Mouse (Mus musculus): ENCODE results near the gene Pax5. TPM values are rescaled to one million over a fixed set of nuclear protein-coding genes. Genes with fewer than 3 reads are reported as not detected.
A peak's percentile ranks its signal among the peaks of the same experiment; 100 is the strongest.
"Not testable (repeated sequence)": the region's sequence is repeated elsewhere in the genome, so short reads cannot be mapped to it uniquely, and the experiment has no call there.

The Pax5 gene
- polyA plus RNA-seq (2015; fragmentation: Nextera tagmentation; extraction: Ambion mirVana), result 0.02 TPM in 1 of 2 replicates, not detected in the other

- H3K4me2 ChIP-seq (ENCODE audit: low read depth, low read length), result no peak within 1 kb of the TSS
- WGBS, result 28% methylated on average over 16 of the region's 16 CpGs
Observed at GRCm38 (mm10) chr4:44709740-44710700, at the start of gene Pax5. Gene Pax5 (minus strand): TSS chr4:44710487.

GRCm38 (mm10) chr4:44757131-44757530 lies 46.8 kb upstream of the Pax5 start:
- 8% methylated on average over 10 of the region's 10 CpGs for WGBS
- not testable (repeated sequence) for H3K4me1 ChIP-seq (ENCODE audit: control insufficient read depth, insufficient read depth, low read length); ATAC-seq

More at GRCm38 (mm10) chr4:44709740-44710700, at the start of gene Pax5:
- Histone ChIP-seq H3K27me3 (replicated peaks; ENCODE audit: control insufficient read depth, insufficient read depth, low read length) (peaks cover 80% of the 10 kb centered on the region), H3K27ac (ENCODE audit: low read length) (no peak within 1 kb of the TSS), H3K36me3 (ENCODE audit: control insufficient read depth, insufficient read depth, low read length) (no peaks in the 10 kb centered on the region), H3K9ac (ENCODE audit: low read depth, low read length) (no peak within 1 kb of the TSS), H3K9me3 (ENCODE audit: control insufficient read depth, low read length) (no peaks in the 10 kb centered on the region), H3K4me3 (ENCODE audit: low read length) (no peak within 1 kb of the TSS), H3K4me1 (ENCODE audit: control insufficient read depth, insufficient read depth, low read length) (no peaks in the 10 kb centered on the region)
- no peak for ATAC-seq

GRCm38 (mm10) chr4:44756134-44756951 lies 46.1 kb upstream of the Pax5 start:
- ATAC-seq, result peak; percentile 99
- WGBS, result under 1% methylated on average over 60 of the region's 60 CpGs
- Histone ChIP-seq H3K4me1 (ENCODE audit: control insufficient read depth, insufficient read depth, low read length) (0 out of 2 replicates have a peak, but pooled peaks cover 4% of the 10 kb centered on the region), H3K36me3 (ENCODE audit: control insufficient read depth, insufficient read depth, low read length) (no peaks in the 10 kb centered on the region), H3K4me2 (ENCODE audit: low read depth, low read length) (peak overlapping the region; percentile 72), H3K9me3 (ENCODE audit: control insufficient read depth, low read length) (no peaks in the 10 kb centered on the region), H3K27me3 (replicated peaks; ENCODE audit: control insufficient read depth, insufficient read depth, low read length) (no peaks in the 10 kb centered on the region), H3K4me3 (ENCODE audit: low read length) (peak overlapping the region; percentile 91), H3K9ac (ENCODE audit: low read depth, low read length) (peak overlapping the region; percentile 98), H3K27ac (ENCODE audit: low read length) (peak overlapping the region; percentile 96)

More at GRCm38 (mm10) chr4:44757131-44757530, 46.8 kb upstream of the Pax5 start:
- H3K27me3 ChIP-seq (replicated peaks; ENCODE audit: control insufficient read depth, insufficient read depth, low read length); H3K9me3 ChIP-seq (ENCODE audit: control insufficient read depth, low read length); H3K36me3 ChIP-seq (ENCODE audit: control insufficient read depth, insufficient read depth, low read length): not testable (repeated sequence)
- Histone ChIP-seq H3K9ac (ENCODE audit: low read depth, low read length) (peak overlapping the region; percentile 98), H3K4me2 (ENCODE audit: low read depth, low read length) (peak overlapping the region; percentile 72), H3K4me3 (ENCODE audit: low read length) (peak overlapping the region; percentile 91), H3K27ac (ENCODE audit: low read length) (peak overlapping the region; percentile 96)

- Histone ChIP-seq H3K4me3 (ENCODE audit: low read length) (peak within 1 kb of the TSS; percentile 91), H3K4me1 (ENCODE audit: control insufficient read depth, insufficient read depth, low read length) (0 out of 2 replicates have a peak, but pooled peaks cover 4% of the 10 kb centered on the region), H3K36me3 (ENCODE audit: control insufficient read depth, insufficient read depth, low read length) (no peaks in the 10 kb centered on the region), H3K4me2 (ENCODE audit: low read depth, low read length) (peak within 1 kb of the TSS; percentile 72), H3K9me3 (ENCODE audit: control insufficient read depth, low read length) (no peaks in the 10 kb centered on the region), H3K9ac (ENCODE audit: low read depth, low read length) (peak within 1 kb of the TSS; percentile 98), H3K27ac (ENCODE audit: low read length) (peak within 1 kb of the TSS; percentile 96), H3K27me3 (replicated peaks; ENCODE audit: control insufficient read depth, insufficient read depth, low read length) (no peaks in the 10 kb centered on the region)
- 4% methylated on average over 15 of the region's 15 CpGs for WGBS
- ATAC-seq, result peak; percentile 57
Observed at GRCm38 (mm10) chr4:44755553-44756133, 45.4 kb upstream of the Pax5 start, which contains the start of gene Zcchc7. Gene Zcchc7 (plus strand): TSS chr4:44755877.

- Histone ChIP-seq H3K4me2 (ENCODE audit: low read depth, low read length) (no peak overlapping the region), H3K9ac (ENCODE audit: low read depth, low read length) (no peak overlapping the region), H3K9me3 (ENCODE audit: control insufficient read depth, low read length) (no peaks in the 10 kb centered on the region), H3K4me3 (ENCODE audit: low read length) (no peak overlapping the region), H3K27me3 (replicated peaks; ENCODE audit: control insufficient read depth, insufficient read depth, low read length) (no peaks in the 10 kb centered on the region), H3K4me1 (ENCODE audit: control insufficient read depth, insufficient read depth, low read length) (no peaks in the 10 kb centered on the region), H3K27ac (ENCODE audit: low read length) (no peak overlapping the region), H3K36me3 (ENCODE audit: control insufficient read depth, insufficient read depth, low read length) (no peaks in the 10 kb centered on the region)
- 59% methylated on average over 1 of the region's 1 CpGs for WGBS
- ATAC-seq, result no peak
Observed at GRCm38 (mm10) chr4:44740471-44740870, 30.2 kb upstream of the Pax5 start.

GRCm38 (mm10) chr4:44721237-44721636 lies 10.9 kb upstream of the Pax5 start:
- no peak overlapping the region for H3K4me3 ChIP-seq (ENCODE audit: low read length)
- peaks cover 25% of the 10 kb centered on the region for H3K27me3 ChIP-seq (replicated peaks; ENCODE audit: control insufficient read depth, insufficient read depth, low read length)
- ATAC-seq, result no peak
- no peak overlapping the region for H3K4me2 ChIP-seq (ENCODE audit: low read depth, low read length)
- H3K36me3 ChIP-seq (ENCODE audit: control insufficient read depth, insufficient read depth, low read length), result no peaks in the 10 kb centered on the region
- H3K9me3 ChIP-seq (ENCODE audit: control insufficient read depth, low read length), result no peaks in the 10 kb centered on the region
- no peak overlapping the region for H3K9ac ChIP-seq (ENCODE audit: low read depth, low read length)
- H3K4me1 ChIP-seq (ENCODE audit: control insufficient read depth, insufficient read depth, low read length), result no peaks in the 10 kb centered on the region
- H3K27ac ChIP-seq (ENCODE audit: low read length), result no peak overlapping the region
- 85% methylated on average over 4 of the region's 4 CpGs for WGBS

- no peaks in the 10 kb centered on the region for H3K9me3 ChIP-seq (ENCODE audit: control insufficient read depth, low read length)
- H3K27me3 ChIP-seq (replicated peaks; ENCODE audit: control insufficient read depth, insufficient read depth, low read length), result peaks cover 30% of the 10 kb centered on the region
- H3K4me3 ChIP-seq (ENCODE audit: low read length), result no peak overlapping the region
- H3K9ac ChIP-seq (ENCODE audit: low read depth, low read length), result no peak overlapping the region
- no peak for ATAC-seq
- no peaks in the 10 kb centered on the region for H3K4me1 ChIP-seq (ENCODE audit: control insufficient read depth, insufficient read depth, low read length)
- H3K4me2 ChIP-seq (ENCODE audit: low read depth, low read length), result no peak overlapping the region
- no peak overlapping the region for H3K27ac ChIP-seq (ENCODE audit: low read length)
- no peaks in the 10 kb centered on the region for H3K36me3 ChIP-seq (ENCODE audit: control insufficient read depth, insufficient read depth, low read length)
- 90% methylated on average over 8 of the region's 8 CpGs for WGBS
Observed at GRCm38 (mm10) chr4:44720046-44720445, 9.8 kb upstream of the Pax5 start.

GRCm38 (mm10) chr4:44717676-44718075 lies 7.4 kb upstream of the Pax5 start:
- H3K27ac ChIP-seq (ENCODE audit: low read length), result no peak overlapping the region
- no peaks in the 10 kb centered on the region for H3K4me1 ChIP-seq (ENCODE audit: control insufficient read depth, insufficient read depth, low read length)
- ATAC-seq, result no peak
- H3K4me2 ChIP-seq (ENCODE audit: low read depth, low read length), result no peak overlapping the region
- peaks cover 50% of the 10 kb centered on the region for H3K27me3 ChIP-seq (replicated peaks; ENCODE audit: control insufficient read depth, insufficient read depth, low read length)
- 78% methylated on average over 3 of the region's 3 CpGs for WGBS
- no peak overlapping the region for H3K9ac ChIP-seq (ENCODE audit: low read depth, low read length)
- H3K36me3 ChIP-seq (ENCODE audit: control insufficient read depth, insufficient read depth, low read length), result no peaks in the 10 kb centered on the region
- no peaks in the 10 kb centered on the region for H3K9me3 ChIP-seq (ENCODE audit: control insufficient read depth, low read length)
- H3K4me3 ChIP-seq (ENCODE audit: low read length), result no peak overlapping the region

GRCm38 (mm10) chr4:44716391-44716790 lies 6.1 kb upstream of the Pax5 start:
- Histone ChIP-seq H3K27me3 (replicated peaks; ENCODE audit: control insufficient read depth, insufficient read depth, low read length) (peaks cover 61% of the 10 kb centered on the region), H3K9me3 (ENCODE audit: control insufficient read depth, low read length) (no peaks in the 10 kb centered on the region), H3K4me2 (ENCODE audit: low read depth, low read length) (no peak overlapping the region), H3K27ac (ENCODE audit: low read length) (no peak overlapping the region), H3K36me3 (ENCODE audit: control insufficient read depth, insufficient read depth, low read length) (no peaks in the 10 kb centered on the region), H3K4me3 (ENCODE audit: low read length) (no peak overlapping the region), H3K9ac (ENCODE audit: low read depth, low read length) (no peak overlapping the region), H3K4me1 (ENCODE audit: control insufficient read depth, insufficient read depth, low read length) (no peaks in the 10 kb centered on the region)
- no peak for ATAC-seq
- 6% methylated on average over 10 of the region's 10 CpGs for WGBS

All from intestine, embryonic 16.5 days (tissue).